Mouse (Mus musculus) midbrain, embryonic 15.5 days (tissue): ENCODE data around the gene Cyp2f2. TPM values are rescaled to one million over a fixed set of nuclear protein-coding genes. Genes with fewer than 3 reads are reported as not detected.

Experiments used
- ATAC-seq: fragments of 200-750 bp; cut with Nextera tagmentation; replicated peaks from 2 replicates; pipeline ENCODE4 v1.8.0; 2017; ENCODE audit warnings: moderate TSS enrichment
- H3K27ac ChIP-seq: fragments of 300-500 bp; sonication (generic); 2 replicates; pipeline ENCODE4 v1.5.1; 2015; ENCODE audit warnings: mild to moderate bottlenecking, inconsistent platforms
- H3K27me3 ChIP-seq: fragments of 300-500 bp; sonication (generic); replicated peaks from 2 replicates; pipeline ENCODE4 v1.6.1; 2015; ENCODE audit warnings: inconsistent platforms
- H3K36me3 ChIP-seq: fragments of 300-500 bp; sonication (generic); replicated peaks from 2 replicates; pipeline ENCODE4 v1.6.1; 2015; ENCODE audit warnings: inconsistent platforms
- H3K4me1 ChIP-seq: fragments of 300-500 bp; sonication (generic); 2 replicates; pipeline ENCODE4 v1.6.1; 2015; ENCODE audit warnings: inconsistent platforms
- H3K4me2 ChIP-seq: fragments of 300-500 bp; sonication (generic); 2 replicates; pipeline ENCODE4 v1.6.1; 2015; ENCODE audit warnings: inconsistent platforms, mild to moderate bottlenecking, moderate library complexity
- H3K4me3 ChIP-seq: fragments of 300-500 bp; sonication (generic); 2 replicates; pipeline ENCODE4 v1.5.1; 2015; ENCODE audit warnings: mild to moderate bottlenecking, inconsistent platforms
- H3K9ac ChIP-seq: fragments of 300-500 bp; sonication (generic); 2 replicates; pipeline ENCODE4 v1.6.1; 2015; ENCODE audit warnings: mild to moderate bottlenecking, inconsistent platforms
- H3K9me3 ChIP-seq: fragments of 300-500 bp; sonication (generic); 2 replicates; pipeline ENCODE4 v1.6.1; 2016; ENCODE audit warnings: inconsistent platforms
- WGBS: fragments of 180-500 bp; shearing (Covaris S2); methylation state at CpG from one replicate; pipeline ENCODE4 v1.1.7; 2015; ENCODE audit warnings: mixed read lengths; 5-methylcytosine and 5-hydroxymethylcytosine counted together
- polyA plus RNA-seq: library from polyadenylated mRNA; unstranded; fragments of >200 nt; fragmentation: Nextera tagmentation; extraction: Ambion mirVana; gene quantifications from 2 replicates; pipeline ENCODE4 v1.2.1, GENCODE M21; 2015

The Cyp2f2 gene
- polyA plus RNA-seq, 1 experiment from 2014 or later: 0.09 TPM

DNA sequence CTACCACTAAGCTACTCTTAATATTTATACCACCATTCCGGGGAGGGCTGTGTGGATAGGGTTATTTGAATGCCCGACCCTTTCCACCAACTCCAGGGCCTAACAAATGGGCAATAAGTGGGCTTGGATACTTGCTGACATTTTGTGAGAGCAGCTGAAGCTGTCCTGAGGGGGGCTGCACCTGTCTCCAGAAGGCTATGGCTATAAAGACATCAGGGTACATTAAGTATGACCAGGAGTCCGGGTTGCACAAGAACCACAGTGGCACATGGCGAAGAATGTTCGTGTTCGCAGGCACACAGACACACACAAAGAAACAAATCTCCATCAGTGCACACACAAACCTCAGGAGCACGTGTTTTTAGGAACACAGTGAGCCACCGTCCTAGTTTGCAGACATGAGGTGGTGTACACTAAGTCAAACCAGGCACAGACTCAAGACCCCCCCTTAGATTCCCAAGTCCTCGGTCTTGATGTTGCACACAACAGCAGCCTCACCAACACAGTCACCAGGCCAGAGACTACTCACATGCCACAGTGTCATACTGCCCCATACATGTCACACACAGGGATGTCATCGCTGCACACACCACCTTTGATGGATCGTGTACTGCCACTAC, 47.9 kb downstream of the Cyp2f2 start:
- Histone ChIP-seq H3K4me1 (peaks cover 42% of the 10 kb centered on the region), H3K9ac (peak overlapping the region; percentile 39), H3K27me3 (no peaks in the 10 kb centered on the region), H3K27ac (peak overlapping the region; percentile 99), H3K36me3 (0 out of 2 replicates have a peak, but pooled peaks cover 3% of the 10 kb centered on the region), H3K9me3 (no peaks in the 10 kb centered on the region), H3K4me2 (peak overlapping the region; percentile 90), H3K4me3 (peak overlapping the region; percentile 85)
- peak; percentile 11 for ATAC-seq
- 75% methylated on average over 11 of the region's 11 CpGs for WGBS

DNA sequence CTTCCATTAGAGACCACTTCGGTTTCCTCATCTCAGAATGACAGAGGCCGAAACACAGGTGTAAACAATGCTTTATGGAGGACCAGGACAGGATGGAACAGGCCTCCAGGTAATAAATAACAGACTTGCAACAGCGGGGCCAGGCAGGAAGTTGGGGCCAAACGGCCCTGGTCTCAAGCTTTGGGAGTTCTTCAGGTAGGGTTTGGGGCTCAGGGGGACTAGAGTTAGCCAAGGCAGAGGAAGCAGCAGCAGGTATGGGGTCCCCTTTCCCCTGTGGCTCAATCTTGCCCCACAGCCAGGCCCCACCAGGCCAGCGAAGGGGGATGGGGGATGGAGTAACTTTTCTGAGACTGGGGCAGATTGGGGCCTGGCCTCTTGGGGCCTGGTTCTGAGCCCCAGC, 48.7 kb downstream of the Cyp2f2 start:
- 97% methylated on average over 5 of the region's 5 CpGs for WGBS
- Histone ChIP-seq H3K9ac (no peak overlapping the region), H3K27me3 (no peaks in the 10 kb centered on the region), H3K4me3 (no peak overlapping the region), H3K4me1 (peaks cover 35% of the 10 kb centered on the region), H3K4me2 (no peak overlapping the region), H3K27ac (no peak overlapping the region), H3K9me3 (no peaks in the 10 kb centered on the region), H3K36me3 (peaks cover 7% of the 10 kb centered on the region; the same call in 1 of the 2 replicates)
- no peak for ATAC-seq

DNA sequence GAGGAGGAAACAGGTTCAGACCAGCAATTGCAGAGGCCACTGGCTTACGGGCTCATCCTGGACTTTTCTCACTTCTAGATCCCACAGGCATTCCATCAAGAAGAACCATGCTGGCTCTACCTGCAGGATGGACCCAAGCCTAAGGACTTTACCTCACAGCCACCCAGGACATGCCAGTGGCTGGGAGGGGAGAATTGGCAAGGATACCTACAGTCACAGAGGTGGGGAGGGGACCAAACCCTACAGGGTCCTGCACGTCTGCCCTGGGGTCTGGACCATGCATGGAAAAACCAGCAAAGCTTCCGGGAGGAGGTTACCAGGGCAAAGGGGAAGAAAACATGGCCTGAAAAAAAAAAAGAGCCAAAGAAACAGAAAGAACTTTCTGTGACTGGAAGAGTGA, 51.3 kb downstream of the Cyp2f2 start:
- Histone ChIP-seq H3K27me3 (no peaks in the 10 kb centered on the region), H3K9me3 (no peaks in the 10 kb centered on the region), H3K4me1 (peaks cover 10% of the 10 kb centered on the region), H3K27ac (no peak overlapping the region), H3K36me3 (peaks cover 10% of the 10 kb centered on the region; the same call in 1 of the 2 replicates), H3K9ac (no peak overlapping the region), H3K4me3 (no peak overlapping the region), H3K4me2 (no peak overlapping the region)
- WGBS: 85% methylated on average over 3 of the region's 3 CpGs
- ATAC-seq: no peak

DNA sequence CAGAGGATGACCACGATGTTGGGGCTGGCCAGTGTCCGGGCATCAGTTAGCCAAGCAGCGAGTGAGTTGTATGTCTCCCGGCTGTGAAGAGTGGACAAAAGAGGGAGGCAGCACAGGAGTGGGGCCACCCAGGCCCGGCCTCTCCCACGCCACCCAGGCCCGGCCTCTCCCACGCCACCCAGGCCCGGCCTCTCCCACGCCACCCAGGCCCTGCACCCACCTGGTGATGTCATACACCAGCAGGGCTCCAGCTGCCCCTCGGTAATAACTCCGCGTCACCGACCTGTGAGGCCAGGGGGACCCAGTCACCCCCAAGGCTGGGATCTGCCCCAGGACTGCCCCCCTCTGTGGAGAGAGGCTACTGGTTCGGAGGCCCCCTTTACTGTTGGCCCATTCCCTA, 54.8 kb downstream of the Cyp2f2 start:
- no peak overlapping the region for H3K4me3 ChIP-seq
- H3K9me3 ChIP-seq: no peaks in the 10 kb centered on the region
- H3K4me2 ChIP-seq: no peak overlapping the region
- peaks cover 10% of the 10 kb centered on the region; the same call in 1 of the 2 replicates for H3K36me3 ChIP-seq
- H3K27me3 ChIP-seq: no peaks in the 10 kb centered on the region
- peaks cover 13% of the 10 kb centered on the region for H3K4me1 ChIP-seq
- ATAC-seq: no peak
- WGBS: 92% methylated on average over 15 of the region's 15 CpGs
- no peak overlapping the region for H3K27ac ChIP-seq
- no peak overlapping the region for H3K9ac ChIP-seq

DNA sequence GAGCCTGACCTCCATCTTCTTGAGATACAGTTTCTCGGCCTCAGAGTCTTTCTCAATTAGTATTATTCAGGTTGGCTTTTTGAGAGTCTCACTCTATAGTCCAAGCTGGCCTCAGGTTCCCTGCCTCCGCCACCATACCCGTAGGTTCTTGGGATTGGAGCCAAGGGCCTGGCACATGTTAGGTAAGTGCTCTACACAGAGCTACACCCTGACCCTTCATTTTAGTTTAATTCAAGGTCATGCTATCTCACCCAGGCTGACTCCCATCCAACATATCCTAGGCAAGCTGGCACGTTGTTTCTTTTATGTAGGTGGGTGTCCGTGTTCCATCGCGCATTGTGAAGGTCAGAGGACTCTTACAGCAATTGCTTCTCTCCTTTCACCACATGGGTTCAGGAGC, 55.2 kb downstream of the Cyp2f2 start:
- no peak overlapping the region for H3K4me2 ChIP-seq
- WGBS: 96% methylated on average over 7 of the region's 7 CpGs
- H3K4me3 ChIP-seq: no peak overlapping the region
- H3K27me3 ChIP-seq: no peaks in the 10 kb centered on the region
- H3K36me3 ChIP-seq: peaks cover 10% of the 10 kb centered on the region; the same call in 1 of the 2 replicates
- H3K9ac ChIP-seq: no peak overlapping the region
- H3K4me1 ChIP-seq: peaks cover 17% of the 10 kb centered on the region
- ATAC-seq: no peak
- H3K9me3 ChIP-seq: no peaks in the 10 kb centered on the region
- H3K27ac ChIP-seq: no peak overlapping the region

DNA sequence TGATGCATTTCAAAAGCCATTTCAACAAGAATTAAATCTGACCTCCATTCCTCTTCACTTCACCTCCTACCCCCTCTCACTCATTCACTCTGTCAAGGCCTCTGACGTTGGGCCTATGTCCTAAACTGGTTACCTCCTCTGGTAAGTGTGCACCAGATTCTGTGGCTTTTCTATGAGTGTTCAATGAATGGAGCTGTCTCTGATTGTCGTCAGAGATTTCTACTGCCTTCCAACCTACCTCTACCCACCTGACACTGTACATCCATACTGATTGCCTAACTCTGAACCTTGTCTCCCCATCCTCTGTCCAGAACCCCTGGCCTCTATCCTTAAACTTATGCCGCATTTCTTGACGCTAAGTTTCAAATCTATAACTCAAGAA, 58.2 kb downstream of the Cyp2f2 start:
- Histone ChIP-seq H3K4me1 (peaks cover 20% of the 10 kb centered on the region), H3K9ac (peak overlapping the region; percentile 47), H3K9me3 (no peaks in the 10 kb centered on the region), H3K27me3 (no peaks in the 10 kb centered on the region), H3K36me3 (peaks cover 4% of the 10 kb centered on the region; the same call in 1 of the 2 replicates), H3K4me2 (peak overlapping the region; percentile 52), H3K4me3 (peak overlapping the region; percentile 71), H3K27ac (peak overlapping the region; percentile 91)
- WGBS: 19% methylated on average over 4 of the region's 4 CpGs
- ATAC-seq: peak; percentile 19

DNA sequence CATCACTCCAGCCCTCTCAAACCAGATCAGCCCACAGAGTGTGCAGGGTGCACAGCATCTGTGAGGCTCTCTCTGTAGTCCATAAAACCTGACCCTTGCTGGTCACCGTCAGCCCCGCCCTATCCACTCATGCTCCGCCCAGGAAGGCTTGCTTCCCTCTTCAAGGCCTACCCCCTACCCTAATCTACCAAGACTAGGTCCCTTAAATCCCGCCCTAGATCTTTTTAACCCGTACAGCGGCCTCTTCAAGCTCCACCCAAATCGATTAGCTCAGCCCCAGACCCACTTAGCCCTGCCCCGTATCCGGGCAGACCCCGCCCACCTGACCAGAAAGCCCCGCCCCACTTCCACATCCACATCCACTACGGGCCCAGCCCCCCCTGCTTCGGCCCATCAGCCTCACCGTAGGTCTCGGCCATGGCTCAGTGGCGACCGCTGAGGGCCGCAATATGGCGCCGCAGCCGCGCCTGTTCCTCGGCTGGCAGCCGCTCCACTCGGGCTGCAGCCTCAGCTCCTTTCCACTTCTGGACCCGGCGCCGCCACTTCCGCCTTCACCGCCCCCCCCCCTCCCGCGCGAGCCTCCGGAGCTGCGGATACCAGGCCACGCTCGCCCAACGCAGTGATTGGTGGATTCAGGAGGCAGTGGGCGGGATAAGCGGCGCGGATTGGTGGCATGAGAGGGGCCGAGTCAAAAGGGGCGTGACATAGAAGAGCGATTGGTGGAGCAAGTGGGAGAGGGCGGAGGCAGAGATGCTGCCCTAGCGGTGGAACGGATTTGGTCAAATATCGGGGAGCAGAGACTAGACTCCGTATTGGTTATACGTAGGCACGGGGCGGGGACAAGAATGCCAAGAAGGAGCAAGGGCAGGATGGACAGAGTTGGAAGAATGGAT, 58.9 kb downstream of the Cyp2f2 start, which contains the start of gene Rab4b:
Gene Rab4b, minus strand, starts transcription at position 573 of the 893 bp plus-strand sequence.
- H3K4me1 ChIP-seq: peaks cover 20% of the 10 kb centered on the region
- WGBS: under 1% methylated on average over 53 of the region's 53 CpGs

DNA sequence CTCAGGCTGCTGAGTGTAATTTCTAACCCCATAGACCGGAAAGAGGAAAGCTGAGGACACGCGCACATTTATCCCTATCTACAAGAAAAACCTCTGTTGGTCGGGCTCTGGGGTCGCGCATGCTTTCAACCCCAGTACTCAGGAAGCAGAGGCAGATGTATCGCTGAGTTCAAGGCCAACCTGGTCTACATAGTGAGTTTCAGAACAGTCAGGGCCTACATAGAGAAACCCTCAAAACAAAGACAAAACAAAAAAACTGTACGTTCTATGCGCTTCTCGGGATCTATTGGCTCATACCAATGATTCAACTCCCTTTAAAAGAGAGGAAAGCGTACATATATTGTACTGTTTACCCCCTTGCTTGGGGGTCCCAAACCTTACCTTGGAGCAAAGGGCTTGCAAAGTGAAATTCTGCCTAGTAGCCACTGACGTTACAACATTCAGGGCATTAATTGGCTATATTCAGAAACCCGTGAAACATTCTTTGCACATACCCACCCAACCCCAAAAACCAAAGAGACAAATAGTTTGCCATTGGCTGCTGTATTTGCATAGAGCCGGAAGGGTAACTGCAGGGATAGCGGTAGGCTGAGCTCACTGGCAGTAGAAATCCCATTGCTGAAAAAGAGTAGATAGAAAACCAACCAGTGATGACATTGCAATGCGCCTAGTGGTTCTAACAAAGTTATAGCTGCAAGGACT, 59.7 kb downstream of the Cyp2f2 start:
- Histone ChIP-seq H3K27ac (peak overlapping the region; percentile 79), H3K9ac (peak overlapping the region; percentile 36), H3K36me3 (peaks cover 3% of the 10 kb centered on the region; the same call in 1 of the 2 replicates), H3K4me2 (peak overlapping the region; percentile 52), H3K4me3 (peak overlapping the region; percentile 71), H3K9me3 (no peaks in the 10 kb centered on the region), H3K4me1 (peaks cover 20% of the 10 kb centered on the region), H3K27me3 (no peaks in the 10 kb centered on the region)
- peak; percentile 15 for ATAC-seq
- 46% methylated on average over 16 of the region's 16 CpGs for WGBS

More for the DNA sequence above, 58.9 kb downstream of the Cyp2f2 start, which contains the start of gene Rab4b:
- Histone ChIP-seq H3K27ac (peak within 1 kb of the TSS; percentile 91), H3K9me3 (no peaks in the 10 kb centered on the region), H3K36me3 (peaks cover 2% of the 10 kb centered on the region; the same call in 1 of the 2 replicates), H3K9ac (peak within 1 kb of the TSS; percentile 47), H3K4me2 (peak within 1 kb of the TSS; percentile 52), H3K4me3 (peak within 1 kb of the TSS; percentile 71), H3K27me3 (no peaks in the 10 kb centered on the region)
- ATAC-seq: peak; percentile 98

DNA sequence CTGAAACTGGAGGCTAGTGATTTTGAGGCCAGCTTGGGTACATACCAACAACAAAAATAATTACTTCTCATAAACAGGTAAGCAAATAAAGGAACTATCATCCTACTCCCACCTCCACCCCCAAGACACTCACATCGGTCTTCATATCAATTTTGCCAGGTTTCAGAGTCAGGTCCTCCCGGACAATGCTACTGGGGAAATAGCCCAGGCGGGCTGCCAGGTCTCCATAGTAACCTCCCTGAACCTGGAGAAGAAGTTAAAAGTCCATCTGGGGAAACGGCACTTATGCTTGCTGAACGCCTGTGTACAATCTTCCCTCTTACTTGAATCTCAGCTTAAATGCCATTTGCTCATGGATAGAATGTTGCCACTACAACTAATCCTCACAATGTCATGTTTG, 60.3 kb downstream of the Cyp2f2 start:
- Histone ChIP-seq H3K4me2 (peak overlapping the region; percentile 52; the same call in 1 of the 2 replicates), H3K9ac (no peak overlapping the region)
- no peak for ATAC-seq

DNA sequence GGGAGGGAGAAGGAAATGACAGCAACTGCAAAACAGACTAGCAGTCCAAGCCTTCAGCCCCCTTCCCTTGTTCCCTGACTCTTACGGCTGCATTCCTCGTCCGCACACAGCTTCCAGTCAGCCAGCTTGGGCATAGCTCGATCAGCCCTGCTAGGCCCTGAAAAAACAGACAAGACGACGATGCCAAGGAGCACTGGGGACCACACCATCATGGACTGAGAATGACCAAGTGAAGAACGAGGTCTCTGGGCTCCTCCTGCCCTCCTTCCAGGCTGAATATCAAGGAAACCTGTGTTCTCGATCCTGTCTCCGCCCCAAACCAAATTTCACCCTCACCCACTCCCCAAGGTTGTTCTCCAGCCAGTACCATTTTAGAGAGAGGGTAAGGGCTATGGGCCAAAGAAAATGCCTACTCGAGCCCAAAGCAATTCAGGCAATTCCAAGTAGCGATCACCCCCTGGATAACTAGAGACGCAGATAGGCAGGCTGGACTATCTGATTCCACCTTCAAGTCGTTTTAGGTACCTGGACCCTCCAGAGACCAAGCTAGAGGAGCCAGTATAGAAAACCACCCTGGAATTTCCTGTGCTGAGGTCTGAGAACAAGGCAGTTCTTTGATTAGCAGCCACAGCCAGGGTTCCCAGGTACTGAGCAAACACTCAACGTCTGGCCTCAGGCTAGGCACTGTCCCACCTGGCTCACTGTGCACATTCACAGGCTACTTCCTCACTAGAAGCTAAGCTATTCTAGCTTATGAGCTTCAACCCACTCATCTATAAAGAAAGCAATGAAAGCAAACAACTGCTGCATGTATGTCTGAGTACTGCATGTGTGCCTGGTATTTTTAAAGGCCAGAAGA, 61.4 kb downstream of the Cyp2f2 start, which contains the start of the genes Gm21983 and Mia:
Gene Gm21983, minus strand, starts transcription at position 250 of the 859 bp plus-strand sequence.
Gene Mia, minus strand, starts transcription at position 321 of the 859 bp plus-strand sequence.
- no peaks in the 10 kb centered on the region for H3K27me3 ChIP-seq
- 71% methylated on average over 14 of the region's 14 CpGs for WGBS
- H3K9ac ChIP-seq: no peak within 1 kb of the TSS
- H3K27ac ChIP-seq: peak within 1 kb of the TSS; percentile 79; the same call in 1 of the 2 replicates
- peaks cover 18% of the 10 kb centered on the region for H3K36me3 ChIP-seq
- no peaks in the 10 kb centered on the region for H3K9me3 ChIP-seq
- no peak within 1 kb of the TSS for H3K4me3 ChIP-seq
- H3K4me2 ChIP-seq: no peak within 1 kb of the TSS
- peaks cover 20% of the 10 kb centered on the region for H3K4me1 ChIP-seq
- ATAC-seq: no peak

More for the DNA sequence above, 60.3 kb downstream of the Cyp2f2 start:
- Histone ChIP-seq H3K27me3 (no peaks in the 10 kb centered on the region), H3K4me3 (no peak overlapping the region), H3K36me3 (peaks cover 8% of the 10 kb centered on the region; the same call in 1 of the 2 replicates), H3K9me3 (no peaks in the 10 kb centered on the region), H3K27ac (peak overlapping the region; percentile 79; the same call in 1 of the 2 replicates), H3K4me1 (peaks cover 20% of the 10 kb centered on the region)
- 37% methylated on average over 5 of the region's 5 CpGs for WGBS

DNA sequence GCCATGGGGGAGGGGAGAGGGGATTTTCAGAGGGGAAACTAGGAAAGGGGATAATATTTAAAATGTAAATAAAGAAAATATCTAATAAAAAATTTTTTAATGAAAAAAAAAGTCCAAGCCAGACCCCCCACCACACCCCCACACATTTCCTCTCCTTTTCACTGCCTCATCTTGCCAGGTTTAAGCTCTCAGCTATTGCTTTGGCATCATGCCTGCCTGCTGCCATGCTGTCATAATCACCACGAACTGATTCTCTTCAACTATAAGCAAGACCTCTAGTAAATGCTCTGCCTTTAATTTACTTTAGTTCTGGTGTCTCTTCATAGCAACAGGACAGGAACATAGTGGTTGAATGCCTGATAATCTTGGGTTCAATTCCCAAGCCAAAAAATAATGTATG, 62.8 kb downstream of the Cyp2f2 start:
- Histone ChIP-seq H3K27ac (no peak overlapping the region), H3K4me3 (no peak overlapping the region), H3K4me1 (peaks cover 19% of the 10 kb centered on the region), H3K9me3 (no peaks in the 10 kb centered on the region), H3K9ac (no peak overlapping the region), H3K36me3 (peaks cover 30% of the 10 kb centered on the region), H3K27me3 (no peaks in the 10 kb centered on the region), H3K4me2 (no peak overlapping the region)
- WGBS: 82% methylated on average over 1 of the region's 1 CpGs
- ATAC-seq: no peak
